Mouse (Mus musculus): ENCODE data around the gene Bbx.

Bbx gene

DNA sequence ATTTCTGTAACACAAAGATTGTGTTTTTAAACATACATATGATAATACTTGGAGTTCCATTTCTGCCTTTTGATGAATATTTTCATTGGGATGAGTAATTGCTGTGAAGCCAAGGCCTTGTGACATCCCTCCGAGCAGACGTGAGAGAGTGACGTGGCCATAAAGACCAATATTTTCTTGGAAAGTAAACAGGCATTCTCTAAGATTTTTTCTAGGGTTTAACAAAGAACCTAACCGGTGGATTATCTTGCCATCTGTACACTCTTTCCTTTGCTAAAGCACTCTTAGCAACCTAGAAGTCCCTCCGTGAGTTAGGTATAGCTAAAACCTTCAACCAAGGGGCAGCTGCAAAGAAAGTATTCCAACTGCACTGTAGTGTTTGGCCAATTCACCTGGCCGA is 32.4 kb downstream of the Bbx start:
- in situ Hi-C loops (cut with MboI; ENCODE audit: low sequenced_read_pairs) = no loop called here

DNA sequence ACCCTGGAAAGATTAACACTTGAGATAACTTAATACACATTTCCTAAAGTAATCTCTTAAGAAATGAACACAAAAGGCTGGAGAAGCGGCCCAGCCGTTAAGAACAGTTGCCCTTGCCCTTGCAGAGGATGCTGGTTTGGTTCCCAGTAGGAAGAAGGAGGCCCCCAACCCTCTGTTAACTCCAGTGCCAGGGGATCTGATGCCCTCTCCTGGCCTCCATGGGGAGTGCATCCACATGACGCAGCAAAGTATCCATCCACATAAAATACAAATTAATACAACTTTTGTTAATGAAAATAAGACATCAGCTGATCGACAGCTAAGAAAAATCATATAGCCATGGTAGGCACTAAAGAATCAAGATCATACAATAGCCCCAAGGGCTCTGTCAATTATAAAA is 33.6 kb downstream of the Bbx start:
- in situ Hi-C loops (cut with MboI; ENCODE audit: low sequenced_read_pairs) = no loop called here

DNA sequence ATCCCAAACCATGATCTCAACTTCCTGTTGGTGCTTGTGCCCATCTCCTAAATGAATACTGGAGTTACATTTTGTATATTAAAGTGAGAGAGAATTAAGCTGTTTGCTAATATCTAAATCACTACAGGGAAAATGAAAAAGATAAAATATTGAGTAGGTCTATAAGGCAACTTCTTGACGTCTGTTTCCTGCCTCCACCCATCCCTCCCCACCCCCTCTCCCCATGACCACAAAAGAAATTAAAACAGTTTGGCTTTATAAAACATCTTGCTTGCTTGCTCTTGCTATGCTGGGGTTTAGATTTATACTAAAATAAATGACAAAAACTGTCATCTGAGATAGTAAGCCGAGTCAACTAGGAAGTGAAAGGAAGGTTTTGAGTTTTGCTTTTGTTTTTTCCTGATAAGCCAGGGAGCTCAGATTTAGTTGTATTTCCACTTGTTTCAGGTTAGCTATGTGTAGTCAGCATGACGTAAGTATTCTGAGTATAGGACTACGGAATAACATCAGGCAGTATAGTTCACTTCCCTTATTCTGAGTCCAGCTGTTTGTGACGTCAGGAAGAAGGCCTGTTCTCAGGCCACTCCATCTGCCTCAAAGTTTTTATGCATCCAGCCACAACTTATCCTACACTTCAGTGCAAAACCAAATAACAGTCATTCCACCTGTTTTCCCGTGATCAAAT is 36.1 kb downstream of the Bbx start:
- in situ Hi-C loops (cut with MboI; ENCODE audit: low sequenced_read_pairs) = no loop called here

DNA sequence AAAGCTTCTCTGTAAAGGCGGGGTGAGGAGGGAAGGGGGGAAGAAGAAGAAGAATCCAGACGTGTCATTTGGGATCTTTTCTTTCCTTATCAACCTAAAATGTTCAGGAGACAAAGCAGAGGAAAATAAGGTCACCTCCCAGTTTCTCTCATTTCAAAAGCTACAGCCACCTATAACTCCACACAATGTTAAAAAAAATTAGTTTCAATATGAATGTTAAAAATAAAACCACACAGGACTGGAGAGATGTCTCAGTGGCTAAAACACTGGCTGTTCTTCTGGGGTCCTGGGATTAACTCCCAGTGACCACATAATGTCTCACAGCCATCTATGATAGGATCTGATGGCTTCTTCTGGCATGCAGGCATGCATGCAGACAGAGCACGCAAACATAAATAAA is 43.7 kb downstream of the Bbx start:
- in situ Hi-C loops (cut with MboI; ENCODE audit: low sequenced_read_pairs) = no loop called here

DNA sequence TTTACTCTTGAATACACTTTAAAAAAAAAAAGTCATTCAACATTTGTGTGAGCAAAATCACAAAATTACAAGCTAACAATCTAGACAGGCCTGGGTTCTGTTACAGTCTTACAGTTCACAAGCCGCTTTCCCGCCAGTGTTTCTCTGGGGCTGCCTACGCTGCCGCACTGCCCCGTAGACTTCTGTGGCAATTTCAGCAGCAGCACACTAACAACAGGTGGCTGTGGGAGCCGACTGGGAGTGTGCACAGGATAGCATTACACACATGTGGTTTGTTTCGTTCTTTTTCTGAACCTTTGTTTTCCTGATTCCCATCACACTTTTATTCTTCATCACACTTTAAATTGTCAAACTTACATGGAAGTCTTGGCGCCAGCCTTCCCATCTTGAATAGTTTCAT is 48.6 kb downstream of the Bbx start:
- in situ Hi-C loops (cut with MboI; ENCODE audit: low sequenced_read_pairs) = no loop called here

- in situ Hi-C loops (cut with MboI; ENCODE audit: low sequenced_read_pairs) = no loop called here
Observed at GRCm38 (mm10) chr16:50381351-50381746, 50.8 kb downstream of the Bbx start.

GRCm38 (mm10) chr16:50380682-50381350 is 51.4 kb downstream of the Bbx start:
- in situ Hi-C loops (cut with MboI; ENCODE audit: low sequenced_read_pairs) = no loop called here

GRCm38 (mm10) chr16:50380232-50380631 is 52.0 kb downstream of the Bbx start:
- in situ Hi-C loops (cut with MboI; ENCODE audit: low sequenced_read_pairs) = no loop called here

- in situ Hi-C loops (cut with MboI; ENCODE audit: low sequenced_read_pairs) = loop anchor here (25.0 kb wide), 1 partner anchor 363 kb away; no protein-coding TSS in a partner anchor
Observed at GRCm38 (mm10) chr16:50374611-50375010, 57.6 kb downstream of the Bbx start.

DNA sequence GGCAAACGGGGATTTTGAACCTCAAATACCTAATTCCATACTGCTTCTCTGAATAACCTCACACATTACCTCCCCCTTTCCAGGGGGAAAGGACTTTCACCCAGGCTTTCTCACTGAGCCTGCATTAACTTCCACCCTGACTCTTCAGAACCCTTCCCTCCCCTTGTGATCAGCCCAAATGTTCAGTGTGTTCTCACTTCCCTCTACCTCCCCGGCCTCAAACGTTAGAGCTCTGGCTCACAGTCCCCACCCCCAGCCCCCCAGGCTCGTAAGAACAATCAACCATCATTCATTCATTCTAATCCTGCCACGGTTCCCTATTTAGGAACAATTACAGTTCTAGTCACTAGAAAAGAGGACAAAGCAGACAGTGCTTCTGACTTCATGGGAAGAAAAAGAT is 58.5 kb downstream of the Bbx start:
- in situ Hi-C loops (cut with MboI; ENCODE audit: low sequenced_read_pairs) = loop anchor here (25.0 kb wide), 1 partner anchor 364 kb away; no protein-coding TSS in a partner anchor

GRCm38 (mm10) chr16:50372543-50372942 is 59.6 kb downstream of the Bbx start:
- in situ Hi-C loops (cut with MboI; ENCODE audit: low sequenced_read_pairs) = loop anchor here (25.0 kb wide), 1 partner anchor 365 kb away; no protein-coding TSS in a partner anchor

DNA sequence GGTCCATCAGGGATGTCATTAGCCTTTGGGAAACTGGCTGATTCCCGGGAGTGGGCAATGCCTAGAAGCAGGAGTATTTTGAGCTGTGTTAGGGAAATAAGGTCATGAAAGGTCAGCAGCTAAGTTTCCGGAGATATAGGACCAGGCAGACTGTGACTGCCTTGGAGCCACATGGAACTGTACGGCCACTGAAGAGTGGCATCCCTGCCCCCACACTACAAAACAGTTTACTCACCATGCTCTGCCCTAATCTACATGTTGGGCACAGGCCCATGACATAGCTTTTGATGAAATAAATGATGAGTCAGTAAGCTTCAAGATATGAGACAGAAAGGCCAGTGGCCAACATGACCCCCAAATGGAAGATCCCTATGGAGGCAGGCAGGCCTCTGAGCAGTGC is 60.7 kb downstream of the Bbx start:
- in situ Hi-C loops (cut with MboI; ENCODE audit: low sequenced_read_pairs) = loop anchor here (25.0 kb wide), 1 partner anchor 366 kb away; no protein-coding TSS in a partner anchor

DNA sequence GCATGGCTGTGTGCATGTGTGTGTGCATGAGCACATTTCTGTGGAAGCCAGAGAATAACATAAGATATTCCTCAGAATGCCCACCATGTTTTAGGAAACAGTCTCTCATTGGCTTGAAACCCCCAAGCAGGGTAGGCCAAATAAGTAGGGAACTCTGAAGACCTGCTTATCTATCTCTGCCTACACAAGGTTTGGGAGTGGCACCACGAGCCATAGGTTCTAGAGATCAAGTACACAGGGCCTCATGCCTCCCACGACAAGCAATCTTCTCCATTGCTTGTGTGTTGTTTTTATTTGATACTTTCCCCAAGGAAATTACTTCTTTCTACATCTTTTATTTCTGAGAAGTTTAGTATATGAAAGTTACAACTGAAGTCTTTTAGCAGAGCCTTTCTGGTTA is 61.8 kb downstream of the Bbx start:
- in situ Hi-C loops (cut with MboI; ENCODE audit: low sequenced_read_pairs) = loop anchor here (25.0 kb wide), 1 partner anchor 367 kb away; no protein-coding TSS in a partner anchor

- in situ Hi-C loops (cut with MboI; ENCODE audit: low sequenced_read_pairs) = loop anchor here (25.0 kb wide), 1 partner anchor 371 kb away; no protein-coding TSS in a partner anchor
Observed at GRCm38 (mm10) chr16:50366556-50366955, 65.6 kb downstream of the Bbx start.

GRCm38 (mm10) chr16:50364189-50365059 is 67.8 kb downstream of the Bbx start:
- in situ Hi-C loops (cut with MboI; ENCODE audit: low sequenced_read_pairs) = loop anchor here (25.0 kb wide), 1 partner anchor 373 kb away; no protein-coding TSS in a partner anchor

GRCm38 (mm10) chr16:50363443-50364188 is 68.6 kb downstream of the Bbx start:
- in situ Hi-C loops (cut with MboI; ENCODE audit: low sequenced_read_pairs) = loop anchor here (25.0 kb wide), 1 partner anchor 374 kb away; no protein-coding TSS in a partner anchor

DNA sequence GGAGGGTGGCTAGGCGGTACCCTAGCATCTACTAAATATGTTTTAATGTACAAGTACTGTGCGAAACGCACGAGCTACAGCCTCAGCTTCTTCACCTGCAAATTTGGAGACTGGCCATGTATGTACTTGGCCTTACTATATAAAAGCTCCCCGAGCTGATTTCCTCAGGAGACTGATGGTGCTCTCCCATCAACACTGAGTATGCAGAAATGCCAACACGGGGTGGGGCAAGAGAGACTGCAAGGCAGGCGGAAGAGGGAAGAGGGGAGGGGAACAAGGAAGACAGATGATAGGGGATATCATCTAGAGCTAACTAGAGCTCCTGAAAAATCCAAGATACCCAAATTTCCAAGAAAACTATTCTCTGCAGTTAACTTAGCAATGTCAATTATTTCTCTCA is 71.6 kb downstream of the Bbx start:
- in situ Hi-C loops (cut with MboI; ENCODE audit: low sequenced_read_pairs) = loop anchor here (25.0 kb wide), 1 partner anchor 377 kb away; no protein-coding TSS in a partner anchor

DNA sequence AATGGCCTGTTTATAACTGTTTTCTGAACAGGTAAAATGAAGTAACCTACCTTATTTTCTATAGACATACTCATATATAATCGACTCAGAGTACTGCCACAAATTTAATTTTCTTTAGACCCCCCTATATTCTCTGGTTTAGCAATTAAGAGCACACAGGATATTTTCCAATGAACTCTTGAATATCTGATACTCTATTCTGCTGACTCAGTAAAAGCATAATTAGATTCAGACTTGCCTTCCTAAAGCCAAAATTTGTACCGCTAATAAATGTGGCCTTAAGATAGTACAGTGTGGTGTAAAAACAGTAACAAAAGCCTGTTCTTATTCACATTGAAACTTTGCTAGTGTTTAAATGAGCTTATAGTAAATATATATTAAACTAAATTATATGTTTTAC is 102.5 kb downstream of the Bbx start:
- in situ Hi-C loops (cut with MboI; ENCODE audit: low sequenced_read_pairs) = no loop called here

- in situ Hi-C loops (cut with MboI; ENCODE audit: low sequenced_read_pairs) = no loop called here
Observed at GRCm38 (mm10) chr16:50324746-50325145, 107.4 kb downstream of the Bbx start.

- in situ Hi-C loops (cut with MboI; ENCODE audit: low sequenced_read_pairs) = no loop called here
Observed at GRCm38 (mm10) chr16:50324292-50324691, 107.9 kb downstream of the Bbx start.
